In genomic region chrX:61652377-61652776, GRCm38 (mm10) we compare ENCODE assay signal across 28 mouse cellular contexts. TPM values are rescaled to one million over a fixed set of nuclear protein-coding genes. Genes with fewer than 3 reads are reported as not detected.
DNase-seq lines count a peak whose midpoint lies in the region; ATAC-seq and TF ChIP-seq lines count a peak whose summit lies in the region.
"Had no signal": no experiment of that assay in that cellular context is flagged by ENCODE, and none has a peak within 500 bp of the region (broad histone marks: within the 10 kb centered on the region; RNA-seq: fewer than 3 reads in every experiment).

No protein-coding gene starts in this region.

- ATAC-seq in midbrain, embryonic 14.5 days (ENCODE audit: low FRiP score, low TSS enrichment) = no peak
- no peak for ATAC-seq in midbrain, postnatal 0 days (ENCODE audit: low FRiP score)
- no peak for ATAC-seq in stomach, postnatal 0 days (ENCODE audit: low FRiP score, low TSS enrichment)
- ATAC-seq in activated CD4-positive, CD25-positive, alpha-beta regulatory T cell, adult 4 months = no peak
- ATAC-seq: CD4-positive, CD25-positive, alpha-beta regulatory T cell, adult 4 months; forebrain, embryonic 15.5 days; intestine, postnatal 0 days; midbrain, embryonic 13.5 days had no signal

- no peaks in the 10 kb centered on the region for H3K4me1 ChIP-seq in midbrain, embryonic 14.5 days (ENCODE audit: control insufficient read depth, insufficient read depth, low read length)
- H3K4me1 ChIP-seq in midbrain, postnatal 0 days (ENCODE audit: insufficient read depth, low read length) = no peaks in the 10 kb centered on the region
- no peaks in the 10 kb centered on the region for H3K4me1 ChIP-seq in stomach, postnatal 0 days (replicated peaks; ENCODE audit: control insufficient read depth, insufficient read depth)
- H3K4me1 ChIP-seq: embryonic facial prominence, embryonic 12.5 days; forebrain, embryonic 10.5 days; forebrain, embryonic 15.5 days; heart, embryonic 12.5 days; midbrain, embryonic 13.5 days; neural tube, embryonic 15.5 days had no signal

- no peak overlapping the region for H3K9ac ChIP-seq in midbrain, embryonic 14.5 days (replicated peaks; ENCODE audit: low read length)
- no peak overlapping the region for H3K9ac ChIP-seq in midbrain, postnatal 0 days (replicated peaks; ENCODE audit: low read length, poor library complexity, severe bottlenecking)
- H3K9ac ChIP-seq in stomach, postnatal 0 days (ENCODE audit: low read length) = no peak overlapping the region
- H3K9ac ChIP-seq: embryonic facial prominence, embryonic 12.5 days; forebrain, embryonic 15.5 days; heart, embryonic 12.5 days; hindbrain, embryonic 14.5 days; liver, embryonic 14.5 days; midbrain, embryonic 13.5 days; neural tube, embryonic 15.5 days had no signal

- no peaks in the 10 kb centered on the region for H3K36me3 ChIP-seq in midbrain, embryonic 14.5 days (ENCODE audit: control insufficient read depth, insufficient read depth, low read length)
- no peaks in the 10 kb centered on the region for H3K36me3 ChIP-seq in midbrain, postnatal 0 days (ENCODE audit: insufficient read depth, low read length)
- no peaks in the 10 kb centered on the region for H3K36me3 ChIP-seq in stomach, postnatal 0 days (ENCODE audit: control insufficient read depth, insufficient read depth, low read length)
- H3K36me3 ChIP-seq: embryonic facial prominence, embryonic 12.5 days; forebrain, embryonic 10.5 days; forebrain, embryonic 15.5 days; heart, embryonic 12.5 days; midbrain, embryonic 13.5 days; neural tube, embryonic 15.5 days had no signal

- DNase-seq in layer of hippocampus, adult 11-12 months (ENCODE audit: low spot score) = peak; percentile 13
- DNase-seq in layer of hippocampus, adult 9-10 months (ENCODE audit: low spot score) = no peak
- peak; percentile 0 for DNase-seq in midbrain, embryonic 14.5 days
- DNase-seq in midbrain, postnatal 0 days (ENCODE audit: low spot score) = no peak
- peak; percentile 6 to 34 for DNase-seq in frontal cortex, postnatal 36 days (ENCODE audit: low spot score in 2 of 2)
- peak; percentile 14 to 16 for DNase-seq in layer of hippocampus, postnatal 14 days (ENCODE audit: low spot score in 2 of 2)
- no peak for DNase-seq in stomach, postnatal 0 days (ENCODE audit: low spot score)
- DNase-seq: adrenal gland, postnatal 25 days; kidney, postnatal 14 days; liver; lung, adult 2 months had no signal

- no peak overlapping the region for H3K4me2 ChIP-seq in midbrain, embryonic 14.5 days (ENCODE audit: low read length)
- H3K4me2 ChIP-seq in midbrain, postnatal 0 days (ENCODE audit: low read depth, low read length, poor library complexity, severe bottlenecking) = no peak overlapping the region
- no peak overlapping the region for H3K4me2 ChIP-seq in stomach, postnatal 0 days (replicated peaks; ENCODE audit: low read depth)
- H3K4me2 ChIP-seq: embryonic facial prominence, embryonic 12.5 days; forebrain, embryonic 15.5 days; heart, embryonic 12.5 days; hindbrain, embryonic 14.5 days; midbrain, embryonic 13.5 days; neural tube, embryonic 15.5 days had no signal

- H3K27ac ChIP-seq in midbrain, embryonic 14.5 days (replicated peaks; ENCODE audit: low read depth, low read length) = no peak overlapping the region
- no peak overlapping the region for H3K27ac ChIP-seq in midbrain, postnatal 0 days (ENCODE audit: low read depth, low read length)
- no peak overlapping the region for H3K27ac ChIP-seq in stomach, postnatal 0 days (replicated peaks)
- H3K27ac ChIP-seq: embryonic facial prominence, embryonic 12.5 days; forebrain, embryonic 10.5 days; forebrain, embryonic 15.5 days; heart, adult 2 months; hindbrain, embryonic 14.5 days; liver, embryonic 14.5 days; macrophage; midbrain, embryonic 13.5 days; neural tube, embryonic 15.5 days had no signal

- H3K9me3 ChIP-seq in midbrain, embryonic 14.5 days (ENCODE audit: control insufficient read depth, low read length) = no peaks in the 10 kb centered on the region
- H3K9me3 ChIP-seq in midbrain, postnatal 0 days (ENCODE audit: low read length) = no peaks in the 10 kb centered on the region
- H3K9me3 ChIP-seq in stomach, postnatal 0 days (ENCODE audit: control insufficient read depth, low read length) = no peaks in the 10 kb centered on the region
- H3K9me3 ChIP-seq: embryonic facial prominence, embryonic 12.5 days; forebrain, embryonic 10.5 days; forebrain, embryonic 15.5 days; heart, embryonic 12.5 days; midbrain, embryonic 13.5 days; neural tube, embryonic 15.5 days had no signal

- no peaks in the 10 kb centered on the region for H3K27me3 ChIP-seq in midbrain, embryonic 14.5 days (ENCODE audit: control insufficient read depth, insufficient read depth, low read length)
- H3K27me3 ChIP-seq in midbrain, postnatal 0 days (ENCODE audit: insufficient read depth, low read length) = no peaks in the 10 kb centered on the region
- H3K27me3 ChIP-seq in stomach, postnatal 0 days (ENCODE audit: control insufficient read depth, insufficient read depth, low read length) = no peaks in the 10 kb centered on the region
- H3K27me3 ChIP-seq: embryonic facial prominence, embryonic 12.5 days; forebrain, embryonic 15.5 days; heart, embryonic 12.5 days; midbrain, embryonic 13.5 days; neural tube, embryonic 15.5 days had no signal

- H3K4me3 ChIP-seq in midbrain, embryonic 14.5 days (replicated peaks; ENCODE audit: low read depth, low read length) = no peak overlapping the region
- no peak overlapping the region for H3K4me3 ChIP-seq in midbrain, postnatal 0 days (ENCODE audit: low read depth, low read length)
- H3K4me3 ChIP-seq in stomach, postnatal 0 days (ENCODE audit: low read depth, low read length) = no peak overlapping the region
- H3K4me3 ChIP-seq: embryonic facial prominence, embryonic 12.5 days; forebrain, embryonic 10.5 days; forebrain, embryonic 15.5 days; heart, adult 2 months; heart, embryonic 12.5 days; midbrain, embryonic 13.5 days; neural tube, embryonic 15.5 days had no signal

- no peak for TF ChIP-seq EP300 in stomach, postnatal 0 days (optimal IDR thresholded peaks at IDR 0.05)

- no peak for TF ChIP-seq CTCF in midbrain, postnatal 0 days (IDR thresholded peaks at IDR 0.05)
- no peak for TF ChIP-seq CTCF in stomach, postnatal 0 days (IDR thresholded peaks at IDR 0.05; ENCODE audit: low read depth)

- 96% methylated on average over 1 of the region's 1 CpGs for WGBS in midbrain, embryonic 14.5 days
- WGBS in midbrain, postnatal 0 days = 65% methylated on average over 1 of the region's 1 CpGs
- WGBS in stomach, postnatal 0 days = 59% methylated on average over 1 of the region's 1 CpGs

RNA-seq across cellular contexts. Expression of gene Ldoc1, which starts 56.9 kb away (rescaled TPM):
- polyA plus RNA-seq in midbrain, embryonic 14.5 days (2014; fragmentation: Nextera tagmentation; extraction: Ambion mirVana) = 5.8 and 6.6 TPM in 2 replicates
- 4.8 and 10.6 TPM in 2 replicates for total RNA-seq in midbrain, postnatal 0 days (2014; rRNA removed)
- polyA plus RNA-seq in midbrain, postnatal 0 days (2015; fragmentation: Nextera tagmentation; extraction: Ambion mirVana) = 9.7 and 9.9 TPM in 2 replicates
- total RNA-seq in layer of hippocampus, postnatal 14 days (2021) = 1 to 10 TPM; 2.9 TPM
- 0.35 and 0.58 TPM in 2 replicates for polyA plus RNA-seq in stomach, postnatal 0 days (2015; fragmentation: Nextera tagmentation; extraction: Ambion mirVana)
- not detected for polyA plus RNA-seq in activated CD4-positive, CD25-positive, alpha-beta regulatory T cell, adult 4 months (2017; shearing (Covaris generic))
- total RNA-seq: gastrocnemius, adult 8-10 months; gastrocnemius, postnatal 4 days; heart, adult 2 months; megakaryocyte-erythroid progenitor cell, adult 5-6 weeks had no signal
- polyA plus RNA-seq: CD4-positive, CD25-positive, alpha-beta regulatory T cell, adult 4 months; heart, adult 2 months; lung, adult 2 months; macrophage; small intestine, adult 2 months had no signal

Comparison
In these comparisons a context has a peak if more than half of its experiments do, and no peak if none do; other contexts are left out.
1. DNase-seq: peak in layer of hippocampus, adult 11-12 months (single experiment), midbrain, embryonic 14.5 days (single experiment), frontal cortex, postnatal 36 days (2 of 2) and layer of hippocampus, postnatal 14 days (2 of 2); none in layer of hippocampus, adult 9-10 months (single experiment), midbrain, postnatal 0 days (single experiment) and stomach, postnatal 0 days (single experiment).